Mouse (Mus musculus): ENCODE results near the gene Ppm1h. TPM values are rescaled to one million over a fixed set of nuclear protein-coding genes. Genes with fewer than 3 reads are reported as not detected.

The Ppm1h gene
- total and polyA plus RNA-seq, 3 experiments: 6.9 to 14.9 TPM; not detected in 1

GRCm38 (mm10) chr10:122911668-122912067, 233.1 kb downstream of the Ppm1h start:
- no peak for TF ChIP-seq MEF2A (IDR thresholded peaks at IDR 0.05; ENCODE audit: extremely low read depth, insufficient replicate concordance, low read depth, low read length, poor library complexity, severe bottlenecking)
- TF ChIP-seq CHD1 (IDR thresholded peaks at IDR 0.05; ENCODE audit: low read depth, low read length): no peak
- no peak for TF ChIP-seq HCFC1 (IDR thresholded peaks at IDR 0.05; ENCODE audit: low read depth, low read length)
- DNase-seq (ENCODE audit: low read depth, low spot score): no peak
- Histone ChIP-seq H3K36me3 (ENCODE audit: control insufficient read depth in 1 of 2, insufficient read depth in 2 of 2, low read length in 2 of 2) (no peaks in the 10 kb centered on the region; a peak in 1 of 4 replicates), H3K27me3 (ENCODE audit: control insufficient read depth in 1 of 2, insufficient read depth in 2 of 2, low read length in 2 of 2) (no peaks in the 10 kb centered on the region), H3K4me1 (ENCODE audit: control insufficient read depth in 1 of 2, insufficient read depth in 2 of 2, low read length in 2 of 2) (no peaks in the 10 kb centered on the region), H3K4me3 (ENCODE audit: control insufficient read depth in 1 of 2, insufficient read depth in 1 of 2, low read depth in 2 of 2, low read length in 2 of 2) (no peak overlapping the region), H3K9ac (ENCODE audit: control insufficient read depth, low read depth, low read length, poor library complexity, severe bottlenecking) (no peak overlapping the region), H3K27ac (ENCODE audit: control insufficient read depth, low read depth, low read length) (no peak overlapping the region), H3K79me2 (ENCODE audit: control insufficient read depth, insufficient read depth, low read length, poor library complexity) (no peaks in the 10 kb centered on the region), H3K9me3 (replicated peaks; ENCODE audit: insufficient read depth, low read length) (no peaks in the 10 kb centered on the region)

DNA sequence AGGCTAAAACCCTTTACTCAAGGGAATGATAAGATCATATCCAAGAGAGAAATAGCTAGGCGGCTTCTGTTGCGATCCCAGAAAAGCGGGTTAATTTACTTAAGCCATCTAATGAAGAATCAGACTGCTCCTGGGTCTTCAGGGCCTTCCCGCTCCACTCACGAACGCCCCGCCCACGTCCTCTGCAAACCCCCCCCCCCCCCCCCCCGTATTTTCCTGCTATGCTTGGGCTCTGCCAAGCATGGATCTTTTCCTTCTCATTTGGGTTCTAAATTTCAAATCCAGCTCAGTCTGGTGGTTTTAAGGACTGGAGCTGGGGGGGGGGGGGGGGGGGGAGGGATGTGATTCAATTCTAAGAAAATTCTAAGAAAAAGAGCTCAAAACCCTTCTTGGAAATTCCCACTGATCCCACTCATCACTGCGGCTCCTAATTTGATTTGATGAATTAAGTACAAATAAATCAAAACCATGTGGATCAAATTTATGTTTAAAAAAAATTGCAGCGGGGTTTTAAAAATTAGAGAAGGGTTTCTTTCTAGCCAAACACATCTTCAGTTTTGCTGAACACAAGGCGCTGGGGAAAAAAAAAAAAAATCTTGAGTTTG, 233.6 kb downstream of the Ppm1h start:
- no peak overlapping the region for H3K4me3 ChIP-seq (ENCODE audit: control insufficient read depth in 1 of 2, insufficient read depth in 1 of 2, low read depth in 2 of 2, low read length in 2 of 2)
- H3K27ac ChIP-seq (ENCODE audit: control insufficient read depth, low read depth, low read length): no peak overlapping the region
- H3K9ac ChIP-seq (ENCODE audit: control insufficient read depth, low read depth, low read length, poor library complexity, severe bottlenecking): no peak overlapping the region
- TF ChIP-seq CHD1 (IDR thresholded peaks at IDR 0.05; ENCODE audit: low read depth, low read length) (no peak), MXI1 (IDR thresholded peaks at IDR 0.05; ENCODE audit: low read depth, low read length) (no peak), RAD21 (IDR thresholded peaks at IDR 0.05; ENCODE audit: low read depth, low read length) (no peak), MAFK (IDR thresholded peaks at IDR 0.05; ENCODE audit: borderline replicate concordance, low read depth, low read length) (no peak), MAZ (IDR thresholded peaks at IDR 0.05; ENCODE audit: low read depth, low read length) (no peak), E2F4 (IDR thresholded peaks at IDR 0.05; ENCODE audit: borderline replicate concordance, low read depth, low read length) (no peak), NRF1 (IDR thresholded peaks at IDR 0.05; ENCODE audit: insufficient read depth, low read depth, low read length, poor library complexity, severe bottlenecking) (no peak), NELFE (IDR thresholded peaks at IDR 0.05; ENCODE audit: low read depth, low read length) (no peak), ZC3H11A (IDR thresholded peaks at IDR 0.05; ENCODE audit: low read depth, low read length) (no peak), USF2 (IDR thresholded peaks at IDR 0.05; ENCODE audit: borderline replicate concordance in 1 of 2, insufficient read depth in 1 of 2, low read depth in 1 of 2, low read length in 2 of 2) (no peak), ELF1 (IDR thresholded peaks at IDR 0.05; ENCODE audit: low read depth, low read length) (no peak), JUND (IDR thresholded peaks at IDR 0.05; ENCODE audit: low read depth, low read length) (no peak), MYC (IDR thresholded peaks at IDR 0.05; ENCODE audit: low read depth, low read length) (no peak), GABPA (IDR thresholded peaks at IDR 0.05; ENCODE audit: low read depth, low read length) (no peak), EP300 (IDR thresholded peaks at IDR 0.05; ENCODE audit: low read depth in 1 of 2, low read length in 2 of 2) (no peak)
- no peaks in the 10 kb centered on the region for H3K27me3 ChIP-seq (ENCODE audit: control insufficient read depth in 1 of 2, insufficient read depth in 2 of 2, low read length in 2 of 2)
- no peaks in the 10 kb centered on the region for H3K4me1 ChIP-seq (ENCODE audit: control insufficient read depth in 1 of 2, insufficient read depth in 2 of 2, low read length in 2 of 2)
- H3K36me3 ChIP-seq (ENCODE audit: control insufficient read depth in 1 of 2, insufficient read depth in 2 of 2, low read length in 2 of 2): no peaks in the 10 kb centered on the region; a peak in 1 of 4 replicates
- no peaks in the 10 kb centered on the region for H3K9me3 ChIP-seq (replicated peaks; ENCODE audit: insufficient read depth, low read length)
- no peaks in the 10 kb centered on the region for H3K79me2 ChIP-seq (ENCODE audit: control insufficient read depth, insufficient read depth, low read length, poor library complexity)
- no peak for DNase-seq (ENCODE audit: low read depth, low spot score)
